Mouse (Mus musculus) forebrain, embryonic 13.5 days (tissue): Measurements from ENCODE around the gene Ciz1. TPM values are rescaled to one million over a fixed set of nuclear protein-coding genes. Genes with fewer than 3 reads are reported as not detected.
A peak's percentile ranks its signal among the peaks of the same experiment; 100 is the strongest.

Source experiments
- ATAC-seq: fragments of 200-750 bp; cut with Nextera tagmentation; 2 replicates; pipeline ENCODE4 v1.8.0; 2017
- H3K27ac ChIP-seq: fragments of 300-500 bp; sonication (generic); 2 replicates; pipeline ENCODE4 v1.5.1; 2015; ENCODE audit warnings: inconsistent platforms, mild to moderate bottlenecking, moderate library complexity
- H3K27me3 ChIP-seq: fragments of 300-500 bp; sonication (generic); 2 replicates; pipeline ENCODE4 v1.6.1; 2015; ENCODE audit warnings: mild to moderate bottlenecking, inconsistent platforms
- H3K36me3 ChIP-seq: fragments of 300-500 bp; sonication (generic); 2 replicates; pipeline ENCODE4 v1.6.1; 2015; ENCODE audit warnings: mild to moderate bottlenecking, inconsistent platforms; ENCODE audit not compliant: poor library complexity, severe bottlenecking
- H3K4me1 ChIP-seq: fragments of 300-500 bp; sonication (generic); 2 replicates; pipeline ENCODE4 v1.6.1; 2015; ENCODE audit warnings: inconsistent platforms
- H3K4me2 ChIP-seq: fragments of 300-500 bp; sonication (generic); 2 replicates; pipeline ENCODE4 v1.6.1; 2015; ENCODE audit warnings: inconsistent platforms, mild to moderate bottlenecking, moderate library complexity
- H3K4me3 ChIP-seq: fragments of 300-500 bp; sonication (generic); 2 replicates; pipeline ENCODE4 v1.5.1; 2015; ENCODE audit warnings: mild to moderate bottlenecking, inconsistent platforms
- H3K9ac ChIP-seq: fragments of 300-500 bp; sonication (generic); 2 replicates; pipeline ENCODE4 v1.6.1; 2015; ENCODE audit warnings: mild to moderate bottlenecking, inconsistent platforms
- H3K9me3 ChIP-seq: fragments of 300-500 bp; sonication (generic); replicated peaks from 2 replicates; pipeline ENCODE4 v1.6.1; 2016; ENCODE audit warnings: inconsistent platforms
- WGBS: fragments of 180-500 bp; shearing (Covaris S2); methylation state at CpG from one replicate; pipeline ENCODE4 v1.1.7; 2015; 5-methylcytosine and 5-hydroxymethylcytosine counted together
- polyA plus RNA-seq: library from polyadenylated mRNA; unstranded; fragments of >200 nt; fragmentation: Nextera tagmentation; extraction: Ambion mirVana; gene quantifications from 2 replicates; pipeline ENCODE4 v1.2.1, GENCODE M21; 2015

Gene Ciz1
- polyA plus RNA-seq = 49.0 and 52.4 TPM in 2 replicates

GRCm38 (mm10) chr2:32352151-32353006 is at the start of gene Ciz1:
Gene Ciz1 (plus strand): TSS chr2:32352327.
- ATAC-seq = peak; percentile 71
- Histone ChIP-seq H3K4me3 (peak within 1 kb of the TSS; percentile 63), H3K27ac (peak within 1 kb of the TSS; percentile 81), H3K27me3 (0 out of 2 replicates have a peak, but pooled peaks cover 7% of the 10 kb centered on the region), H3K9me3 (no peaks in the 10 kb centered on the region), H3K36me3 (no peaks in the 10 kb centered on the region), H3K9ac (peak within 1 kb of the TSS; percentile 83), H3K4me2 (peak within 1 kb of the TSS; percentile 94), H3K4me1 (peaks cover 27% of the 10 kb centered on the region)
- under 1% methylated on average over 29 of the region's 52 CpGs for WGBS

- H3K4me3 ChIP-seq = no peak overlapping the region
- H3K9ac ChIP-seq = no peak overlapping the region
- no peak overlapping the region for H3K27ac ChIP-seq
- H3K4me2 ChIP-seq = no peak overlapping the region
- no peak for ATAC-seq
- WGBS = 90% methylated on average over 10 of the region's 10 CpGs
- peaks cover 97% of the 10 kb centered on the region for H3K36me3 ChIP-seq
- H3K27me3 ChIP-seq = no peaks in the 10 kb centered on the region
- H3K4me1 ChIP-seq = no peaks in the 10 kb centered on the region
- H3K9me3 ChIP-seq = no peaks in the 10 kb centered on the region
These were observed 49.2 kb upstream of the Ciz1 start for GRCm38 (mm10) chr2:32302952-32303351.

- Histone ChIP-seq H3K27me3 (no peaks in the 10 kb centered on the region), H3K27ac (no peak overlapping the region), H3K4me2 (no peak overlapping the region), H3K9me3 (no peaks in the 10 kb centered on the region), H3K4me1 (no peaks in the 10 kb centered on the region), H3K4me3 (no peak overlapping the region), H3K36me3 (peaks cover 93% of the 10 kb centered on the region), H3K9ac (no peak overlapping the region)
- peak; percentile 48 for ATAC-seq
- WGBS = 53% methylated on average over 8 of the region's 8 CpGs
These were observed 47.8 kb upstream of the Ciz1 start for GRCm38 (mm10) chr2:32304145-32304832.

GRCm38 (mm10) chr2:32305668-32306067 is 46.5 kb upstream of the Ciz1 start:
- H3K36me3 ChIP-seq = peaks cover 94% of the 10 kb centered on the region
- ATAC-seq = no peak
- 0 out of 2 replicates have a peak, but pooled peaks cover 4% of the 10 kb centered on the region for H3K27me3 ChIP-seq
- H3K4me1 ChIP-seq = no peaks in the 10 kb centered on the region
- H3K9ac ChIP-seq = no peak overlapping the region
- WGBS = 89% methylated on average over 5 of the region's 5 CpGs
- no peak overlapping the region for H3K4me2 ChIP-seq
- H3K4me3 ChIP-seq = no peak overlapping the region
- H3K27ac ChIP-seq = no peak overlapping the region
- H3K9me3 ChIP-seq = no peaks in the 10 kb centered on the region

GRCm38 (mm10) chr2:32306176-32306575 is 46.0 kb upstream of the Ciz1 start:
- Histone ChIP-seq H3K36me3 (peaks cover 90% of the 10 kb centered on the region), H3K4me1 (peaks cover 3% of the 10 kb centered on the region), H3K27me3 (0 out of 2 replicates have a peak, but pooled peaks cover 5% of the 10 kb centered on the region), H3K9me3 (no peaks in the 10 kb centered on the region), H3K4me3 (no peak overlapping the region), H3K27ac (no peak overlapping the region), H3K9ac (no peak overlapping the region), H3K4me2 (no peak overlapping the region)
- ATAC-seq = no peak
- 85% methylated on average over 9 of the region's 9 CpGs for WGBS

GRCm38 (mm10) chr2:32307247-32307798 is 44.8 kb upstream of the Ciz1 start:
- Histone ChIP-seq H3K9me3 (no peaks in the 10 kb centered on the region), H3K4me2 (no peak overlapping the region), H3K27me3 (peaks cover 10% of the 10 kb centered on the region), H3K27ac (no peak overlapping the region), H3K36me3 (peaks cover 79% of the 10 kb centered on the region), H3K4me1 (peaks cover 14% of the 10 kb centered on the region), H3K9ac (no peak overlapping the region), H3K4me3 (no peak overlapping the region)
- 89% methylated on average over 6 of the region's 6 CpGs for WGBS
- no peak for ATAC-seq

GRCm38 (mm10) chr2:32307941-32308760 is 44.0 kb upstream of the Ciz1 start:
- 44% methylated on average over 8 of the region's 8 CpGs for WGBS

GRCm38 (mm10) chr2:32308870-32309568 is 43.1 kb upstream of the Ciz1 start:
- Histone ChIP-seq H3K27me3 (peaks cover 20% of the 10 kb centered on the region), H3K36me3 (peaks cover 62% of the 10 kb centered on the region), H3K9me3 (no peaks in the 10 kb centered on the region), H3K4me2 (no peak overlapping the region), H3K4me1 (peaks cover 18% of the 10 kb centered on the region), H3K4me3 (no peak overlapping the region), H3K9ac (no peak overlapping the region), H3K27ac (no peak overlapping the region)
- no peak for ATAC-seq
- WGBS = 91% methylated on average over 16 of the region's 16 CpGs

More at GRCm38 (mm10) chr2:32307941-32308760, 44.0 kb upstream of the Ciz1 start:
- H3K27me3 ChIP-seq = peaks cover 17% of the 10 kb centered on the region
- peaks cover 18% of the 10 kb centered on the region for H3K4me1 ChIP-seq
- H3K36me3 ChIP-seq = peaks cover 71% of the 10 kb centered on the region
- no peak overlapping the region for H3K27ac ChIP-seq
- H3K9ac ChIP-seq = no peak overlapping the region
- ATAC-seq = no peak; the same call in 1 of the 2 replicates
- no peak overlapping the region for H3K4me2 ChIP-seq
- H3K4me3 ChIP-seq = no peak overlapping the region
- no peaks in the 10 kb centered on the region for H3K9me3 ChIP-seq

- Histone ChIP-seq H3K9me3 (no peaks in the 10 kb centered on the region), H3K4me3 (no peak overlapping the region), H3K4me2 (no peak overlapping the region), H3K36me3 (peaks cover 53% of the 10 kb centered on the region), H3K9ac (no peak overlapping the region), H3K4me1 (peaks cover 18% of the 10 kb centered on the region), H3K27me3 (peaks cover 25% of the 10 kb centered on the region), H3K27ac (no peak overlapping the region)
- WGBS = 92% methylated on average over 18 of the region's 18 CpGs
- no peak for ATAC-seq
These were observed 41.9 kb upstream of the Ciz1 start for GRCm38 (mm10) chr2:32310096-32310845.

GRCm38 (mm10) chr2:32311443-32312317 is 40.4 kb upstream of the Ciz1 start:
- peaks cover 39% of the 10 kb centered on the region for H3K36me3 ChIP-seq
- ATAC-seq = peak; percentile 8; the same call in 1 of the 2 replicates
- no peak overlapping the region for H3K27ac ChIP-seq
- H3K4me3 ChIP-seq = peak overlapping the region; percentile 60
- WGBS = 12% methylated on average over 33 of the region's 42 CpGs
- H3K9me3 ChIP-seq = no peaks in the 10 kb centered on the region
- H3K4me2 ChIP-seq = peak overlapping the region; percentile 98
- peaks cover 25% of the 10 kb centered on the region for H3K27me3 ChIP-seq
- H3K4me1 ChIP-seq = peaks cover 18% of the 10 kb centered on the region
- peak overlapping the region; percentile 81 for H3K9ac ChIP-seq
